Mouse (Mus musculus) hindbrain, embryonic 14.5 days (tissue): ENCODE data around the gene Ndst2. TPM values are rescaled to one million over a fixed set of nuclear protein-coding genes. Genes with fewer than 3 reads are reported as not detected.

Source experiments
- ATAC-seq: fragments of 200-750 bp; cut with Nextera tagmentation; 2 replicates; pipeline ENCODE4 v1.8.0; 2017; ENCODE audit warnings: moderate number of reproducible peaks, mild to moderate bottlenecking, moderate TSS enrichment, moderate library complexity; ENCODE audit not compliant: low FRiP score
- DNase-seq: peaks from one replicate; pipeline ENCODE4 v3.0.0-alpha.2; 2015; ENCODE audit warnings: low spot score
- H3K27ac ChIP-seq: fragments of 300-500 bp; sonication (generic); 2 replicates; pipeline ENCODE4 v1.5.1; 2014; ENCODE audit warnings: mild to moderate bottlenecking, moderate library complexity
- H3K27me3 ChIP-seq: fragments of 300-500 bp; sonication (generic); 2 replicates; pipeline ENCODE4 v1.6.1; 2014; ENCODE audit warnings: mild to moderate bottlenecking, low read length, mixed read lengths; ENCODE audit not compliant: control insufficient read depth, insufficient read depth
- H3K36me3 ChIP-seq: fragments of 300-500 bp; sonication (generic); replicated peaks from 2 replicates; pipeline ENCODE4 v1.6.1; 2014; ENCODE audit not compliant: control insufficient read depth, insufficient read depth
- H3K4me1 ChIP-seq: fragments of 300-500 bp; sonication (generic); replicated peaks from 2 replicates; pipeline ENCODE4 v1.6.1; 2014; ENCODE audit warnings: antibody characterized with exemption, low read length, mixed read lengths; ENCODE audit not compliant: control insufficient read depth, insufficient read depth
- H3K4me2 ChIP-seq: fragments of 300-500 bp; sonication (generic); replicated peaks from 2 replicates; pipeline ENCODE4 v1.6.1; 2014; ENCODE audit warnings: mild to moderate bottlenecking, moderate library complexity
- H3K4me3 ChIP-seq: fragments of 300-500 bp; sonication (generic); replicated peaks from 2 replicates; pipeline ENCODE4 v1.5.1; 2014; ENCODE audit warnings: mild to moderate bottlenecking, low read length
- H3K9ac ChIP-seq: fragments of 300-500 bp; sonication (generic); 2 replicates; pipeline ENCODE4 v1.6.1; 2014
- H3K9me3 ChIP-seq: fragments of 300-500 bp; sonication (generic); 2 replicates; pipeline ENCODE4 v1.6.1; 2016; ENCODE audit warnings: low read length; ENCODE audit not compliant: control insufficient read depth
- WGBS: fragments of 180-500 bp; shearing (Covaris S2); extraction: QIAGEN DNeasy Blood & Tissue Kit; methylation state at CpG from one replicate; pipeline ENCODE4 v1.1.7; 2014; 5-methylcytosine and 5-hydroxymethylcytosine counted together
- polyA plus RNA-seq: library from polyadenylated mRNA; unstranded; fragments of >200 nt; fragmentation: Nextera tagmentation; extraction: Ambion mirVana; gene quantifications from 2 replicates; pipeline ENCODE4 v1.2.1, GENCODE M21; 2014

Gene Ndst2
- polyA plus RNA-seq, 1 experiment from 2014 or later, result 17.7 TPM

- whole genome bisulfite sequencing, result 7% methylated on average over 1 of the region's 1 CpGs
- Histone ChIP-seq H3K9ac (peak overlapping the region; percentile 94), H3K4me1 (peaks cover 59% of the 10 kb centered on the region), H3K27ac (peak overlapping the region; percentile 16; the same call in 1 of the 2 replicates), H3K9me3 (no peaks in the 10 kb centered on the region), H3K4me2 (peak overlapping the region; percentile 79), H3K36me3 (peaks cover 29% of the 10 kb centered on the region), H3K4me3 (peak overlapping the region; percentile 86), H3K27me3 (no peaks in the 10 kb centered on the region)
- no peak for ATAC-seq
- peak; percentile 71 for DNase-seq
Measured at GRCm38 (mm10) chr14:20696986-20697385, 37.4 kb downstream of the Ndst2 start.

GRCm38 (mm10) chr14:20695761-20696520 lies 38.4 kb downstream of the Ndst2 start:
- 12% methylated on average over 27 of the region's 27 CpGs for WGBS
- H3K9ac ChIP-seq, result peak overlapping the region; percentile 94
- H3K4me2 ChIP-seq, result peak overlapping the region; percentile 79
- peaks cover 39% of the 10 kb centered on the region for H3K36me3 ChIP-seq
- peak overlapping the region; percentile 99 for H3K27ac ChIP-seq
- no peaks in the 10 kb centered on the region for H3K9me3 ChIP-seq
- DNase-seq (peak; percentile 34), ATAC-seq (no peak; the same call in 1 of the 2 replicates)
- H3K4me3 ChIP-seq, result peak overlapping the region; percentile 86
- H3K27me3 ChIP-seq, result no peaks in the 10 kb centered on the region
- H3K4me1 ChIP-seq, result peaks cover 48% of the 10 kb centered on the region

- peak within 1 kb of the TSS; percentile 94 for H3K9ac ChIP-seq
- H3K27ac ChIP-seq, result peak within 1 kb of the TSS; percentile 99
- peak within 1 kb of the TSS; percentile 86 for H3K4me3 ChIP-seq
- peaks cover 43% of the 10 kb centered on the region for H3K4me1 ChIP-seq
- H3K4me2 ChIP-seq, result peak within 1 kb of the TSS; percentile 79
- peak; percentile 92 for ATAC-seq
- under 1% methylated on average over 108 of the region's 111 CpGs for WGBS
- no peaks in the 10 kb centered on the region for H3K27me3 ChIP-seq
- H3K9me3 ChIP-seq, result no peaks in the 10 kb centered on the region
- DNase-seq, result peak; percentile 87
- peaks cover 42% of the 10 kb centered on the region for H3K36me3 ChIP-seq
Measured at GRCm38 (mm10) chr14:20694884-20695760, 39.2 kb downstream of the Ndst2 start, which contains the start of gene Fut11. TSS of gene Fut11 (plus strand) at chr14:20694968.

GRCm38 (mm10) chr14:20694185-20694883 lies 40.0 kb downstream of the Ndst2 start:
- Histone ChIP-seq H3K4me3 (peak overlapping the region; percentile 86), H3K36me3 (peaks cover 49% of the 10 kb centered on the region), H3K9ac (peak overlapping the region; percentile 94), H3K27ac (peak overlapping the region; percentile 99), H3K9me3 (no peaks in the 10 kb centered on the region), H3K4me1 (peaks cover 35% of the 10 kb centered on the region), H3K27me3 (no peaks in the 10 kb centered on the region), H3K4me2 (peak overlapping the region; percentile 79)
- peak; percentile 22 for ATAC-seq
- DNase-seq, result no peak
- 51% methylated on average over 13 of the region's 13 CpGs for WGBS

- H3K27ac ChIP-seq, result no peak overlapping the region
- no peaks in the 10 kb centered on the region for H3K27me3 ChIP-seq
- no peak overlapping the region for H3K4me3 ChIP-seq
- peaks cover 29% of the 10 kb centered on the region for H3K4me1 ChIP-seq
- H3K36me3 ChIP-seq, result peaks cover 55% of the 10 kb centered on the region
- no peak overlapping the region for H3K4me2 ChIP-seq
- DNase-seq, result no peak
- WGBS, result 92% methylated on average over 10 of the region's 10 CpGs
- H3K9me3 ChIP-seq, result no peaks in the 10 kb centered on the region
- H3K9ac ChIP-seq, result no peak overlapping the region
- ATAC-seq, result no peak
Measured at GRCm38 (mm10) chr14:20693589-20694101, 40.7 kb downstream of the Ndst2 start.

GRCm38 (mm10) chr14:20691772-20692171 lies 42.6 kb downstream of the Ndst2 start:
- no peak overlapping the region for H3K27ac ChIP-seq
- ATAC-seq (no peak), DNase-seq (no peak)
- WGBS, result 96% methylated on average over 6 of the region's 6 CpGs
- H3K27me3 ChIP-seq, result no peaks in the 10 kb centered on the region
- H3K4me3 ChIP-seq, result no peak overlapping the region
- no peak overlapping the region for H3K9ac ChIP-seq
- no peak overlapping the region for H3K4me2 ChIP-seq
- H3K36me3 ChIP-seq, result peaks cover 74% of the 10 kb centered on the region
- H3K4me1 ChIP-seq, result peaks cover 14% of the 10 kb centered on the region
- no peaks in the 10 kb centered on the region for H3K9me3 ChIP-seq

GRCm38 (mm10) chr14:20689009-20689408 lies 45.4 kb downstream of the Ndst2 start:
- DNase-seq (no peak), ATAC-seq (no peak)
- Histone ChIP-seq H3K4me3 (no peak overlapping the region), H3K9me3 (no peaks in the 10 kb centered on the region), H3K27ac (no peak overlapping the region), H3K4me1 (no peaks in the 10 kb centered on the region), H3K27me3 (no peaks in the 10 kb centered on the region), H3K4me2 (no peak overlapping the region), H3K9ac (no peak overlapping the region), H3K36me3 (peaks cover 100% of the 10 kb centered on the region)
- WGBS, result 95% methylated on average over 2 of the region's 2 CpGs

GRCm38 (mm10) chr14:20686576-20686975 lies 47.8 kb downstream of the Ndst2 start:
- ATAC-seq (no peak), DNase-seq (no peak)
- Histone ChIP-seq H3K27ac (no peak overlapping the region), H3K36me3 (peaks cover 100% of the 10 kb centered on the region), H3K4me3 (no peak overlapping the region), H3K4me1 (no peaks in the 10 kb centered on the region), H3K9me3 (no peaks in the 10 kb centered on the region), H3K27me3 (no peaks in the 10 kb centered on the region), H3K4me2 (no peak overlapping the region), H3K9ac (no peak overlapping the region)
- WGBS, result 98% methylated on average over 3 of the region's 3 CpGs
